In genomic region chr5:72855685-72856124, GRCm38 (mm10) we compare ENCODE assay signal across 8 mouse cellular contexts. TPM values are rescaled to one million over a fixed set of nuclear protein-coding genes. Genes with fewer than 3 reads are reported as not detected.
DNase-seq lines count a peak whose midpoint lies in the region; ATAC-seq lines count a peak whose summit lies in the region.

No protein-coding gene starts in this region.

- H3K36me3 ChIP-seq in neural tube, embryonic 13.5 days: no peaks in the 10 kb centered on the region

- intact Hi-C loops in left cerebral cortex, postnatal 10 days (cut with DNase I): no loop called here

- peak; percentile 81 to 92 for DNase-seq in adrenal gland, adult (ENCODE audit: inconsistent age in 2 of 2, low spot score in 1 of 2)
- DNase-seq in cerebellum, adult 9-10 months: peak; percentile 98
- peak; percentile 77 to 90 for DNase-seq in gastrocnemius, postnatal 4 days (ENCODE audit: low spot score in 2 of 2)
- peak; percentile 42 for DNase-seq in kidney, adult 11 months
- DNase-seq in left cerebral cortex, postnatal 10 days (ENCODE audit: extremely low spot score in 1 of 2, low spot score in 2 of 2): peak; percentile 59 to 89
- no peak for DNase-seq in spleen, postnatal 36 days (ENCODE audit: low spot score in 2 of 2)

- no peak overlapping the region for H3K4me2 ChIP-seq in neural tube, embryonic 13.5 days

- peak overlapping the region; percentile 50 for H3K27ac ChIP-seq in neural tube, embryonic 13.5 days (replicated peaks)

- 0% methylated on average over 3 of the region's 3 CpGs for WGBS in neural tube, embryonic 13.5 days

- H3K27me3 ChIP-seq in neural tube, embryonic 13.5 days: no peaks in the 10 kb centered on the region

- H3K4me3 ChIP-seq in neural tube, embryonic 13.5 days: no peak overlapping the region

- peak; percentile 89 for ATAC-seq in neural tube, embryonic 13.5 days (ENCODE audit: low read depth)
- no peak for ATAC-seq in inflammation-experienced regulatory T-cells, adult 6 months

- peaks cover 13% of the 10 kb centered on the region; the same call in 1 of the 2 replicates for H3K4me1 ChIP-seq in neural tube, embryonic 13.5 days (replicated peaks)

- H3K9me3 ChIP-seq in neural tube, embryonic 13.5 days: no peaks in the 10 kb centered on the region; the same call in 1 of the 2 replicates

- no peak overlapping the region for H3K9ac ChIP-seq in neural tube, embryonic 13.5 days

RNA-seq across cellular contexts. Expression of gene Tec, which starts 12.6 kb away (rescaled TPM):
- 1 to 10 TPM; 4.0 to 5.4 TPM for total RNA-seq in gastrocnemius, postnatal 4 days (2021)
- total RNA-seq in left cerebral cortex, postnatal 10 days (2021): 10 to 100 TPM in 1 of 2 experiments, 1 to 10 TPM in 1; 7.3 to 12.4 TPM
- polyA plus RNA-seq in neural tube, embryonic 13.5 days (2015; fragmentation: Nextera tagmentation; extraction: Ambion mirVana): 10.0 and 10.5 TPM in 2 replicates
- 10 to 100 TPM in 2 of 3 experiments, 1 to 10 TPM in 1; 9.2 to 14.7 (median 10.2) TPM for polyA plus RNA-seq in inflammation-experienced regulatory T-cells, adult 6 months (2017; shearing (Covaris generic))

RNA-seq across cellular contexts. Expression of gene Slain2, which starts 58.4 kb away (rescaled TPM):
- total RNA-seq in gastrocnemius, postnatal 4 days (2021): 10 to 100 TPM; 82.8 to 90.0 TPM
- total RNA-seq in left cerebral cortex, postnatal 10 days (2021): 10 to 100 TPM; 38.0 to 39.7 TPM
- 17.4 and 19.5 TPM in 2 replicates for polyA plus RNA-seq in neural tube, embryonic 13.5 days (2015; fragmentation: Nextera tagmentation; extraction: Ambion mirVana)
- 10 to 100 TPM; 12.3 to 13.3 (median 12.6) TPM for polyA plus RNA-seq in inflammation-experienced regulatory T-cells, adult 6 months (2017; shearing (Covaris generic))

Comparison
In these comparisons a context has a peak if more than half of its experiments do, and no peak if none do; other contexts are left out.
1. DNase-seq: peak in adrenal gland, adult (2 of 2), cerebellum, adult 9-10 months (single experiment), gastrocnemius, postnatal 4 days (2 of 2), kidney, adult 11 months (single experiment) and left cerebral cortex, postnatal 10 days (2 of 2); none in spleen, postnatal 36 days (0 of 2).